Mouse (Mus musculus): ENCODE results near the gene 4933428G20Rik.

DNA sequence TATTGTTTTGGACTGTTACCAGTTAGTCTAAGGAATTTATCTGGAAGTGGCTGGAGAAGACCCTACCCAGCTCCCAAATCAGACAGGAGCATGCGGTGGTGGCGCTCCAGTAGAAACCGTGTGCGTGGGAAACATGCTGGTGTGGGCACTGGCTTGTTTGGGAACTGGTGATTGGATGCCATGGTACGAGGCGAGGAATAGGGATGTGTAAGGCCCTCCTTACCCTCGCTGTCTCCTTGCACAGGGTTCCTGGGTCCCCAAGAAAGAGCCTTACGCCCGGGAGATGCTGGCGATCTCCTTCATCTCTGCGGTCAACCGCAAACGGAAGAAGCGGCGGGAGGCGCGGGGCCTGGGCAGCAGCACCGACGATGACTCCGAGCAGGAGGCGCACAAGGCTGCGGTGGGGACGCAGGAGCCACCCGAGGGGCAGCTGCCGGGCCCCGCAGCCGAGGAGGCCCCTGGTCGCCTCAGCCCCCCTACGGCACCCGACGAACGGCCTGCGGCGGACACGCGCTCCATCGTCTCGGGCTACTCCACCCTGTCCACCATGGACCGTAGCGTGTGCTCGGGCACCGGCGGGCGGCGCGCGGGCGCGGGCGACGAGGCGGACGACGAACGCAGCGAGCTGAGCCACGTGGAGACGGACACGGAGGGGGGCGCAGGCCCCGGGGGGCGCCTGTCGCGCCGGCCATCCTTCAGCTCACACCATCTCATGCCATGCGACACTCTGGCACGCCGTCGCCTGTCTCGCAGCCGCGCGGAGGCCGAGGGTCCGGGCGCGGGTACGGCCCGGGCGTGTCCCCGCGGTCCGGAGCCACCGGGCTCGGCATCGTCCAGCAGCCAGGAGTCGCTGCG, at the start of gene 4933428G20Rik:
- no peak for TF ChIP-seq GATA1 (IDR thresholded peaks at IDR 0.05; ENCODE audit: borderline replicate concordance, low read length)
- TF ChIP-seq FLI1 (IDR thresholded peaks at IDR 0.05; ENCODE audit: low read length) = no peak
